Mouse (Mus musculus): ENCODE measurements at regions not wholly inside any gene's neighbourhood (a gene's known extent, or its start where the extent isn't known, plus 50 kb on each side); places are given as distances from the start of the nearest gene placed in this dataset.

- TF ChIP-seq GATA1 (IDR thresholded peaks at IDR 0.05; ENCODE audit: low read length), result no peak
Measured at GRCm38 (mm10) chr17:88164805-88165204, 99.7 kb upstream of the Fbxo11 start.

GRCm38 (mm10) chr17:88165811-88166210 is 100.7 kb upstream of the Fbxo11 start:
- TF ChIP-seq GATA1 (IDR thresholded peaks at IDR 0.05; ENCODE audit: low read length), result no peak

- no peak for TF ChIP-seq GATA1 (IDR thresholded peaks at IDR 0.05; ENCODE audit: low read length)
Measured at GRCm38 (mm10) chr17:88168262-88169096, 103.4 kb upstream of the Fbxo11 start.

GRCm38 (mm10) chr17:88171606-88172005 is 106.5 kb upstream of the Fbxo11 start:
- TF ChIP-seq GATA1 (IDR thresholded peaks at IDR 0.05; ENCODE audit: low read length), result no peak

- TF ChIP-seq GATA1 (IDR thresholded peaks at IDR 0.05; ENCODE audit: low read length), result peak; percentile 77
Measured at GRCm38 (mm10) chr17:88173354-88174032, 108.4 kb upstream of the Fbxo11 start.

GRCm38 (mm10) chr17:88174242-88174679 is 109.2 kb upstream of the Fbxo11 start:
- no peak for TF ChIP-seq GATA1 (IDR thresholded peaks at IDR 0.05; ENCODE audit: low read length)

- no peak for TF ChIP-seq GATA1 (IDR thresholded peaks at IDR 0.05; ENCODE audit: low read length)
Measured at GRCm38 (mm10) chr17:88175951-88176623, 111.0 kb upstream of the Fbxo11 start.

GRCm38 (mm10) chr17:88190735-88191134 is 125.6 kb upstream of the Fbxo11 start:
- TF ChIP-seq GATA1 (IDR thresholded peaks at IDR 0.05; ENCODE audit: low read length), result no peak

GRCm38 (mm10) chr17:88191444-88191843 is 126.4 kb upstream of the Fbxo11 start:
- no peak for TF ChIP-seq GATA1 (IDR thresholded peaks at IDR 0.05; ENCODE audit: low read length)

- TF ChIP-seq GATA1 (IDR thresholded peaks at IDR 0.05; ENCODE audit: low read length), result no peak
Measured at GRCm38 (mm10) chr17:88191930-88192807, 127.1 kb upstream of the Fbxo11 start.

- TF ChIP-seq GATA1 (IDR thresholded peaks at IDR 0.05; ENCODE audit: low read length), result no peak
Measured at GRCm38 (mm10) chr17:88194693-88195092, 129.6 kb upstream of the Fbxo11 start.

GRCm38 (mm10) chr17:88195303-88195702 is 130.2 kb upstream of the Fbxo11 start:
- TF ChIP-seq GATA1 (IDR thresholded peaks at IDR 0.05; ENCODE audit: low read length), result no peak

- no peak for TF ChIP-seq GATA1 (IDR thresholded peaks at IDR 0.05; ENCODE audit: low read length)
Measured at GRCm38 (mm10) chr17:88195893-88196292, 130.8 kb upstream of the Fbxo11 start.

GRCm38 (mm10) chr17:88196322-88196721 is 131.2 kb upstream of the Fbxo11 start:
- no peak for TF ChIP-seq GATA1 (IDR thresholded peaks at IDR 0.05; ENCODE audit: low read length)

- TF ChIP-seq GATA1 (IDR thresholded peaks at IDR 0.05; ENCODE audit: low read length), result no peak
Measured at GRCm38 (mm10) chr17:88197381-88197780, 132.3 kb upstream of the Fbxo11 start.
